Mouse (Mus musculus) midbrain, embryonic 11.5 days (tissue): ENCODE measurements around the gene Naxe. TPM values are rescaled to one million over a fixed set of nuclear protein-coding genes. Genes with fewer than 3 reads are reported as not detected.

ENCODE experiments used
- ATAC-seq: fragments of 200-750 bp; cut with Nextera tagmentation; 2 replicates; pipeline ENCODE4 v1.8.0; 2017; ENCODE audit warnings: moderate TSS enrichment, moderate library complexity; ENCODE audit not compliant: low FRiP score
- DNase-seq: peaks from one replicate; pipeline ENCODE4 v3.0.0; 2015; ENCODE audit warnings: low spot score; ENCODE audit errors: missing footprints
- H3K27ac ChIP-seq: fragments of 300-500 bp; sonication (generic); 2 replicates; pipeline ENCODE4 v1.5.1; 2014; ENCODE audit warnings: low read depth, low read length
- H3K27me3 ChIP-seq: fragments of 300-500 bp; sonication (generic); 2 replicates; pipeline ENCODE4 v1.6.1; 2014; ENCODE audit warnings: mild to moderate bottlenecking, low read length, moderate library complexity, mixed read lengths; ENCODE audit not compliant: control insufficient read depth, insufficient read depth
- H3K36me3 ChIP-seq: fragments of 300-500 bp; sonication (generic); 2 replicates; pipeline ENCODE4 v1.6.1; 2014; ENCODE audit warnings: mild to moderate bottlenecking, low read length, moderate library complexity, mixed read lengths; ENCODE audit not compliant: control insufficient read depth, insufficient read depth
- H3K4me1 ChIP-seq: fragments of 300-500 bp; sonication (generic); 2 replicates; pipeline ENCODE4 v1.6.1; 2014; ENCODE audit warnings: low read length; ENCODE audit not compliant: control insufficient read depth, insufficient read depth
- H3K4me2 ChIP-seq: fragments of 300-500 bp; sonication (generic); 2 replicates; pipeline ENCODE4 v1.6.1; 2014; ENCODE audit warnings: mild to moderate bottlenecking, moderate library complexity
- H3K4me3 ChIP-seq: fragments of 300-500 bp; sonication (generic); 2 replicates; pipeline ENCODE4 v1.5.1; 2014; ENCODE audit warnings: low read depth, low read length
- H3K9ac ChIP-seq: fragments of 300-500 bp; sonication (generic); 2 replicates; pipeline ENCODE4 v1.6.1; 2014; ENCODE audit warnings: low read length
- H3K9me3 ChIP-seq: fragments of 300-500 bp; sonication (generic); 2 replicates; pipeline ENCODE4 v1.6.1; 2016; ENCODE audit warnings: low read length; ENCODE audit not compliant: control insufficient read depth
- WGBS: fragments of 180-500 bp; shearing (Covaris S2); extraction: QIAGEN DNeasy Blood & Tissue Kit; methylation state at CpG from one replicate; pipeline ENCODE4 v1.1.7; 2014; 5-methylcytosine and 5-hydroxymethylcytosine counted together
- polyA plus RNA-seq: library from polyadenylated mRNA; unstranded; fragments of >200 nt; fragmentation: Nextera tagmentation; extraction: Ambion mirVana; gene quantifications from 2 replicates; pipeline ENCODE4 v1.2.1, GENCODE M21; 2014

Naxe gene
- polyA plus RNA-seq, 1 experiment from 2014 or later = 126 TPM

DNA sequence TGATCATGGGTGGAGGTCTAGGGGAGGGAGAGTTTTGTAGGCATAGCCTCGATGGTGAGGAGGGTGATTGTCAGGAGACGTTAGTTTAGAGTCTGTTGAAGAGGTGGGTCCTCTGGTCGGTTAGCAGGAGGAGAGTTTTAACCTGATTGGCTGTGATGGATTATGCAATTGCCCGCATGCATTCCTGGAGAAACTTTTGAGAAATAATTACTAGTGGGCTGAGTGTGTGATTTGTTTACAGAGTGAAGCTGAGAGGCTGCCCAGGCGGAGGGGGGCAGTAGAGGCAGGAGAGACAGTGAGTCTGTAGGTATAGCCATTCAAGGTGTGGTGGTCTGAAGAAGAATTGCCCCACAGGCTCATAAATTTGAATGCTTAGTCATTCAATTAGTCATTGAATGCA, 24.8 kb downstream of the Naxe start:
- Histone ChIP-seq H3K4me1 (no peaks in the 10 kb centered on the region), H3K4me3 (no peak overlapping the region), H3K4me2 (no peak overlapping the region), H3K27me3 (no peaks in the 10 kb centered on the region), H3K36me3 (no peaks in the 10 kb centered on the region), H3K9me3 (no peaks in the 10 kb centered on the region), H3K9ac (no peak overlapping the region), H3K27ac (no peak overlapping the region)
- ATAC-seq (no peak), DNase-seq (no peak)
- 77% methylated on average over 5 of the region's 5 CpGs for WGBS

DNA sequence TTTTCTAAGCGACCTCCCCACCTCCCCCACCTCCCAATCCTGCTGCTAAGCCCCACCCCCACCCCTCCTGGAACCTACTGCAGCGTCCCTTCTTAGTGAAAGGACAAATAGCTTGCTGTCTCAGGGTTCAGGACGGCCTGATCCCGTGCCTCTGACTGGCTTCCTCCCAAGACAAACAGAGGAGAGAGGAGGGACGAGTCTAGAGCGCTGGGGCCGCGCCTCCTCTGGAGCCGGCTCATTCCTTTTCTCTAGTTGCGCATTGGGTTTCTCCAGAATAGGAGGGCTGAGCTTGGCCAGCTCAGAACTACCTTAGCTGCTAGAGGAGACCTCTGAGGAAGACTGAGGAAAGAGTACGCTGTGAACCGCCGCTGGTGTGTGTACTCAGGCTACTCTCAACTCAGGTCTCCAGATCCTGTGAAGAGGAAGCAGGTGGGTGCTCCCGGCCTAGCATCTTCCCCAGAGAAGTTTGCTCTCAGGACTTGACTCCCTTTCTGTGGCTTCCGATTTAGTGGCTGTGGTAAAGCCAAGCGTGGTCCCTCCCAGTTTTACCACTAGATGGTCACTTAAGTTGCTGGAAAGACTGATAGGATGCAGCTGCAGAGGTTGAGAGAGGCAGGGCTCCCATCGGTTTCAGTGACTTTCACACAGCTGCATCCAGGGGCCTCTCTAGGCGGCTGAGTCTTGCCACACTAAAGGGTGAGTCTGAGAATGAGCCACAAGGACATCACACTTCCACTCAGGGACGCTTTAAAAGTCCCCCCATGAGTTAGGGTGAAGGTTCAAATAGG, 27.5 kb downstream of the Naxe start:
- Histone ChIP-seq H3K4me2 (no peak overlapping the region), H3K9me3 (peaks cover 6% of the 10 kb centered on the region; the same call in 1 of the 2 replicates), H3K9ac (no peak overlapping the region), H3K36me3 (no peaks in the 10 kb centered on the region), H3K4me3 (no peak overlapping the region), H3K4me1 (no peaks in the 10 kb centered on the region), H3K27ac (no peak overlapping the region), H3K27me3 (peaks cover 2% of the 10 kb centered on the region)
- peak; percentile 85 for DNase-seq
- WGBS = 23% methylated on average over 19 of the region's 19 CpGs
- no peak for ATAC-seq

DNA sequence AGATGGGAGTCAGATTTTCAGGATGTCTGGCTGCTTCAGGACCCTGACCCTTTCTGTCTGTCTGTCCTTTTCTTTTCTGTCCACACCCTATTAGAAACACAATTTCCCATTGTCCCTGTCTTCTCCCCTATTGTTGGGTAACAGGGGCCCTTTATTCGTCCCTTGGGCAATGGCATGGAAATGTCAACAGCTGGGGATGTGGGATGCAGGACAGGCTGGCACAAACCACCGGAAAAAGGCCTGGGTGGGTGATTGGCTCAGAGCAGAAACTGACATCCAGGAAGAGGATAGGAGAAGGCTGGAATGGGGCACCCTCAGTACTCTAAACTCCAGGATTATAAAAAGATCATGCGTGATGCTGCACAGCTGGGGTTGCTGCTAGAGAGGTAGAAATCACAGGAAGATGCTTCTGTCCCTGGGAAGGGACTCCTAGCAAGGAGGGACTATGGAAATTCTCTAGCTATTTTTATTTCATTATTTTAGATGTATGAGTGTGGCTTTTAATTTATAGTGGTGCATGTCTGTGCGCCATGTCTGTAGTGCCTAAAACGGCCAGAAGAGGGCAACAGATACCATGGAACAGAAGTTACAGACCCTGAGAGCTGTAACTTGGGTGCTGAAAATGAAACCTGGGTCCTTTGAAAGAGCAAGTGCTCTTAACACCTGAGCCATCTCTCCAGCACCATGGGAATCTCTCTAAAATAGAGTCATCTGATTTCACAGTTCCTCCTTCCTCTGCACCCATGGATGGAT, 30.7 kb downstream of the Naxe start, which contains the start of gene Hapln2:
Gene Hapln2 (minus strand): TSS at position 150 of the 753 bp plus-strand sequence.
- 58% methylated on average over 5 of the region's 5 CpGs for WGBS

DNA sequence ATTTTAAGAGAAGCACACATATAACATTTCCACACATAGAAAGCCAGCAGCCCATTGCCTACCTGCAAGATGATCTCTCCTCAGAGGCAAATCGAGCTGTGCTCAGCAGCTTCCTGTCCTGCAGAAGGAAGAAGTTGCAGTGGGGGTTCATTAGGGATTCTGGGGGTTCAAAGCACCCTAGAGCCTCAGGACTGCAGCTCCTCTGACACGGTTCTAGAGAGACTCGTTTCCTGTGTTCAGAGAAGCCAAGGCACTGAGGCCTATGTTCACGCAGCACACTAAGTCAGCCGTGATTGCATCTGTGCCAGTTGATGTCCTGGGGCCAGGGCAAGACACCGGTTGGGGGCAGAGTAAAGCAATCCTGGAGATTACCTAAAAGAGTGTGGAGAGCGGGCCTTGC, 31.5 kb downstream of the Naxe start:
- Histone ChIP-seq H3K9ac (no peak overlapping the region), H3K4me2 (no peak overlapping the region), H3K27me3 (peaks cover 39% of the 10 kb centered on the region), H3K4me3 (no peak overlapping the region), H3K9me3 (peaks cover 6% of the 10 kb centered on the region; the same call in 1 of the 2 replicates), H3K27ac (no peak overlapping the region), H3K4me1 (peaks cover 13% of the 10 kb centered on the region; the same call in 1 of the 2 replicates), H3K36me3 (no peaks in the 10 kb centered on the region)
- DNase-seq = peak; percentile 77
- WGBS = 66% methylated on average over 7 of the region's 7 CpGs
- no peak for ATAC-seq

More for the DNA sequence above, 30.7 kb downstream of the Naxe start, which contains the start of gene Hapln2:
- peaks cover 11% of the 10 kb centered on the region; the same call in 1 of the 2 replicates for H3K4me1 ChIP-seq
- no peak for ATAC-seq
- DNase-seq = peak; percentile 81
- no peak within 1 kb of the TSS for H3K27ac ChIP-seq
- no peaks in the 10 kb centered on the region for H3K36me3 ChIP-seq
- H3K27me3 ChIP-seq = peaks cover 31% of the 10 kb centered on the region
- H3K4me2 ChIP-seq = no peak within 1 kb of the TSS
- peaks cover 6% of the 10 kb centered on the region; the same call in 1 of the 2 replicates for H3K9me3 ChIP-seq
- no peak within 1 kb of the TSS for H3K9ac ChIP-seq
- H3K4me3 ChIP-seq = no peak within 1 kb of the TSS

DNA sequence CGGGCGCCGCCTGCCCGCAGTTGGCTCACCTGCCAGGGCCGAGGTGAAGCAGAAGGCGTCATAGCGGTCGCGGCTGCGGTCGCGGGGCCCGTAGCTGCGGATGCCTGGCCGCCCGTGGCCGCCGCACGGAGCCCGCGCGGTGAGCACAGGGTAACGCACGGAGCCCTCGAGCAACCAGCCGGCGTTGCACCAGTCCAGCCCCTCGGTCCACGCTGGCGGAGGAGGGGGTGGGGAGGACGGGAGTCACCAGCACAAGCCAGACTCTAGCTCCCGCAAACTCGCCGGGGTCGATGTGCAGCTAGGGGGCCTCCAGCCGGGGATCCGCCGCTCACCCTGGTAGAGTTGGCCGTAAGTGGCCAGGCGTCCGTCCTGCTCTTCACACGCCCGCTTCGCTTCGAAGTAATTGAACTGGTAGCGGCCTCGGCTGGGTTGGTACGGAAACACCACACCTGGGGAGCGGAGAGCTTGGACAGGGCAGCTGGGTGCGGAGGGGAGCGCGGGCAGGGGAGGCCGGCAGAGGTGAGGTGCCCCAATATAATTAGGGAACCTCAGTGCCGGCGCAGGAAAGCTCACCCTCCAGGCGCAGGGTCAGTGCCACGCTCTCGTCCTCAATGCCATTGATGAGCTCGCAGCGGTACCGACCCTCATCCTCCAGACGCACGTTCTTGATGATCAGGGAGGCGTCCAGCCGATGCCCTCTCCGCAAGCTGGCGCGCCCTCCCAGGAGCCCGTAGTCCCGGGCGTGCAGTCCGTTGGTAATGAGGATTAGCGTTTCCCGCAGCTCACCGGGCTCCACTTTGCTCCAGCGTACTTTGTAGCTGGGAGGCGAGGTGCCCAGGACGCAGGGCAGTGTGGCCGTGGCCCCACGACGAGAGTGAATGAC, 34.9 kb downstream of the Naxe start:
- peak overlapping the region; percentile 36; the same call in 1 of the 2 replicates for H3K9ac ChIP-seq
- H3K9me3 ChIP-seq = peaks cover 6% of the 10 kb centered on the region; the same call in 1 of the 2 replicates
- H3K27me3 ChIP-seq = peaks cover 60% of the 10 kb centered on the region
- DNase-seq (peak; percentile 93), ATAC-seq (peak; percentile 75)
- peak overlapping the region; percentile 96 for H3K4me2 ChIP-seq
- H3K27ac ChIP-seq = no peak overlapping the region
- WGBS = under 1% methylated on average over 79 of the region's 81 CpGs
- peak overlapping the region; percentile 52 for H3K4me3 ChIP-seq
- no peaks in the 10 kb centered on the region for H3K36me3 ChIP-seq
- H3K4me1 ChIP-seq = peaks cover 13% of the 10 kb centered on the region; the same call in 1 of the 2 replicates

- under 1% methylated on average over 59 of the region's 66 CpGs for WGBS
- ATAC-seq (peak; percentile 95), DNase-seq (peak; percentile 99)
- peak overlapping the region; percentile 36; the same call in 1 of the 2 replicates for H3K9ac ChIP-seq
- H3K4me1 ChIP-seq = peaks cover 13% of the 10 kb centered on the region; the same call in 1 of the 2 replicates
- peaks cover 60% of the 10 kb centered on the region for H3K27me3 ChIP-seq
- H3K4me2 ChIP-seq = peak overlapping the region; percentile 96
- no peaks in the 10 kb centered on the region; the same call in 1 of the 2 replicates for H3K9me3 ChIP-seq
- peak overlapping the region; percentile 52 for H3K4me3 ChIP-seq
- H3K27ac ChIP-seq = no peak overlapping the region
- no peaks in the 10 kb centered on the region for H3K36me3 ChIP-seq
Observed at GRCm38 (mm10) chr3:88022322-88023191, 35.7 kb downstream of the Naxe start.

- 14% methylated on average over 6 of the region's 6 CpGs for WGBS
- H3K9ac ChIP-seq = no peak overlapping the region
- no peaks in the 10 kb centered on the region for H3K9me3 ChIP-seq
- no peaks in the 10 kb centered on the region for H3K4me1 ChIP-seq
- ATAC-seq (no peak), DNase-seq (no peak)
- no peaks in the 10 kb centered on the region for H3K27me3 ChIP-seq
- H3K4me2 ChIP-seq = no peak overlapping the region
- no peak overlapping the region for H3K4me3 ChIP-seq
- no peaks in the 10 kb centered on the region for H3K36me3 ChIP-seq
- H3K27ac ChIP-seq = no peak overlapping the region
Observed at GRCm38 (mm10) chr3:88010634-88011265, 47.5 kb downstream of the Naxe start.
